Mouse (Mus musculus) lung, postnatal 14 days (tissue): ENCODE results near the gene Fam25c.
"Not testable (repeated sequence)": the region's sequence is repeated elsewhere in the genome, so short reads cannot be mapped to it uniquely, and the experiment has no call there.

ENCODE experiments used
- DNase-seq: peaks from one replicate; pipeline ENCODE4 v3.0.0; 2021

The Fam25c gene

DNA sequence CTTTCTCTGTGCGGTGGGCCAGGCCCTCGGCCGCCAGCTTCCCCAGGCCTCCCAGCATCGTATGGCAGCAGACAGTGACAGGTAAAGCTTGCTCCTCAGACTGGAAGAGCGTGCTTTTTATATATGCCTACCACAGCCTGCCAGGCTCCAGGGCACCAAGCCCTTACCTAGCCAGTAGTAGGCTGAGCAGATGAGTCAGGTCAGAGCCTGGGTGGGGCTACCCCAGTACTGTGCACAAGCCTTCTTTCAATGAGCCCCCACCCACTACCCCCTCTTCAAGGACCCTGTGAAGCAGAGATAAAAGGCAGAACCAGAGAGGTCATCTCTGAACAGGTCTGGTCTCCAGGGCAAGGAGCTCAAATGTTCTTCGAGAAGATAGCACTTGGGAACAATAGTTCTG lies at the start of gene Fam25c:
Gene Fam25c (minus strand): TSS at position 133 of the 400 bp plus-strand sequence.
- no peak for DNase-seq

DNA sequence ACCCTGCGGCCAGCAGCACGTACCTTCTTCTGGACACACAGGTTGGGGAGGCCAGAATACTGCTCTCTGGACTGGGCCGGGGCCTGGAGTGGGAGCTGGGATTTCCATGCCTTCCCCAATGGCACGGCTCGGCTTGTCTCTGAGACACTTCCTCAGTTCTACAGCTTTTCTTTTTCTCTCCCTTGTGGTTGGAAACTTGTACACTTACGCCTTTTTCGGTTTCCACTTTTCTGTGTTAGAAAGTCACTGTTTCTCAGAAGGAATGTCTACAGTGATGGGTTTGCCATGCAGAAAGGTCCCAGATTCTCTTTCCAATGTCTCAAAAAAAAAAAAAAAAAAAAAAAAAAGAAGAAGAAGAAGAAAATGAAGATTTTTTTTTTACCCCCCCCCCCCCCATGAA lies 48.2 kb upstream of the Fam25c start:
- DNase-seq, result no peak

DNA sequence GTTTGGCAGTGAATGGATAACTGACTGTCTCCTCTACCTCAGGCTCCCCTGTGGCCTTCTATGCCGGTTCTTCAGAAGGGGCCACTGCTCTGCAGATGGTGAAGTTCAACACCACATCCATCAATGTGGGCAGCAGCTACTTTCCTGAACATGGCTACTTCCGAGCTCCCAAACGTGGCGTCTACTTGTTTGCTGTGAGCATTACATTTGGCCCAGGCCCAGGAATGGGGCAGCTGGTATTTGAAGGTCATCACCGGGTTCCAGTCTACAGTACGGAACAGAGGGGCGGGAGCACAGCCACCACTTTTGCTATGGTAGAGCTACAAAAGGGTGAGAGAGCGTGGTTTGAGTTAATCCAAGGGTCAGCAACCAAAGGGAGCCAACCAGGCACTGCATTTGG lies 47.6 kb upstream of the Fam25c start:
- no peak for DNase-seq

DNA sequence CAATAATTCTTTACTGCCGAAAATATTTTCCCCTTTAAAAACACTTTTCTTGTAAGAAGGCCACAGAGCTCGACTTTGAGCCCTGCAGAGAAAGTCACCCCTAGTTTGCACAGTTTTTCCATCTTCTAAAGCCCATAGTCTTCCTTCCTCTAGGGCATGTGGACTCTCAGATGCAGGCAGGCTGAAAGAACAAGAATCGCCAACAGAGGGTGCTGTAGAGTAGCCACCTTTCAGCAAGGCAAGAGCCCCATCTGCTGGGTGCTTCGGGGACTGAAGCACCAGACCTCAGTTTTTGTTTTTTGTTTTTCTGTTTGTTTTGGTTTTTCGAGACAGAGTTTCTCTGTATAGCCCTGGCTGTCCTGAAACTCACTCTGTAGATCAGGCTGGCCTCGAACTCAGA lies 45.9 kb upstream of the Fam25c start:
- DNase-seq, result peak; percentile 89

DNA sequence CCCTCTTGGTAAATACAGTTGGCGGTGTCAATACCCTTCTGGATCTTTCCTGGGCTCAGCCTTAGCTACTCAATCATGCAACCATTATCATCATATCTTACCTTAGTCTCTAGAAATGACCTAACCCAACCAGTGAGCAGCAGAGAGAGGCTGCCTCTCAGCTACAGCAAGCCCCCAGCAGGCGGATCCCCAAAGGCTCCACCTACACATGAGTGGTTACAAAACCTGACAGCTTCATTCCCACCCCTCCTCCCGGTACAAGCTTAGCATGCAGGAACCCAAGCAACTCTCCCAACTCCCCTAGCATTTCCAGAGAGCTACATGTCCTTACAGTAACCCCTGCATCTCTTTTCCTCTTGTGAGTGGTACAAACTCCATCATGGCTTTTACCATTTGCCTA lies 44.8 kb upstream of the Fam25c start:
- no peak for DNase-seq

DNA sequence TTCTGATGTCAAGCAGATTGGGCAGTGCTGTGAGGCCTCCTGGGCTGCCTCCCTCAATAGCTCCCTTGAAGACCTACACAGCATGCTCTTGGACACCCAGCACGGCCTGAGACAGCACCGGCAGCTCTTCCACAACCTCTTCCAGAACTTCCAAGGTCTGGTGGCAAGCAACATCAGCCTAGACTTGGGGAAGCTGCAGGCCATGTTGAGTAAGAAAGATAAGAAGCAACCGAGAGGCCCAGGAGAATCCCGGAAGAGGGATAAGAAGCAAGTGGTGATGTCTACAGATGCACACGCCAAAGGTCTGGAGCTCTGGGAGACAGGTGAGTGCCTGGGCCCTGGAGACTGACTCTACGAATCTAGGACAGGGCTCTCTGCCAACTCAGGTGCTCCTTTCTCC lies 44.1 kb upstream of the Fam25c start:
- DNase-seq, result no peak

DNA sequence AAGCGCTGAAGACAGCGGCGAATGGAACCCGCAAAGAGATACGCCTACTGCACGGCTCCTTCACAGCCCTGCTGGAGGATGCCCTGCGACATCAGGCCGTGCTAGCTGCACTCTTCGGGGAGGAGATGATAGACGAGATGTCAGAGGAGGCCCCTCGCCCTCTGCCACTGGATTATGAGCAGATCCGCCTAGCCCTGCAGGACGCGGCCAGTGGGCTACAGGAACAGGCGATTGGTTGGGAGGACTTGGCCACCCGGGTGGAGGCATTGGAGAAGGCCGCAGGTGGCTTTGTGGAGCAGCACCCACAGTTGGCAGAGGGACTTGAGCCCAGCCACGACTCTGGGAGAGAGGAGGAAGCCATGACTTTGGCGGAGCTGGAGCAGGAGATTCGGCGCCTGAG lies 43.7 kb upstream of the Fam25c start:
- no peak for DNase-seq

DNA sequence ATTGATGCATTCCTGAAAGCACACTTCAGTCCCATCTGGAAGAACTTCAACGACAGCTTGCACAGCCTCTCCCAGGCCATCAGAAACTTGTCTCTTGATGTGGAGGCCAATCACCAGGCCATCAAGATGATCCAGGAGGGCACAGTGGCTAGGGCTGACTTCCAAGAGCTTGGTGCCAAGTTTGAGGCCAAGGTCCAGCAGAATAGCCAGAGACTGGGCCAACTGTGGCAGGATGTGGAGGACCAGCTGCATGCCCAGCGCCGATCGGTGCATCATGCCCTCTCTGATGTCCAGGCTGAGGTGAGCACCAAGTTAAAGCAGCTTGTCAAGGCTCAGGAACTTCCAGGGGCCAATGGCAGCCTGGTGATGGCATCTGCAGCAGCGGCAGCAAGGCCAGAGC lies 42.6 kb upstream of the Fam25c start:
- DNase-seq, result no peak

DNA sequence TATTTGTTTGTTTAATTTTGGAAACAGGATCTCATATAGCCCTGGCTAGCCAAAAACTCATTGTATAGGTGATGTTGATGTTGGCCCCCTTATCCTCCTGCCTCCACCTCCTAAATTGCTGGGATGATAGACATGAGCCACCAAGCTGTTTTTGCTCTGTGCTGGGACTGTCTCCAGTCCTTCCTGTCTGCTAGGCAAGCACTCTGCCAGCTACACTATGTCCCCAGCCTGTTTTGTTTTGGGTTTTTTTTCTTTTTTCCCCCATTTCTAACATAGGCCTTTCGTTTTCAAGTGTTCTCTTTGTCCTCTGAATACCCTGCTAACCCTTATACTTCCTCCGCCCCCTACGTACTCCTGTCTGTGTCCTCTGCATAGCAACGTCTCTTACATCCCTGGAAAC lies 38.1 kb upstream of the Fam25c start:
- DNase-seq, result no peak

DNA sequence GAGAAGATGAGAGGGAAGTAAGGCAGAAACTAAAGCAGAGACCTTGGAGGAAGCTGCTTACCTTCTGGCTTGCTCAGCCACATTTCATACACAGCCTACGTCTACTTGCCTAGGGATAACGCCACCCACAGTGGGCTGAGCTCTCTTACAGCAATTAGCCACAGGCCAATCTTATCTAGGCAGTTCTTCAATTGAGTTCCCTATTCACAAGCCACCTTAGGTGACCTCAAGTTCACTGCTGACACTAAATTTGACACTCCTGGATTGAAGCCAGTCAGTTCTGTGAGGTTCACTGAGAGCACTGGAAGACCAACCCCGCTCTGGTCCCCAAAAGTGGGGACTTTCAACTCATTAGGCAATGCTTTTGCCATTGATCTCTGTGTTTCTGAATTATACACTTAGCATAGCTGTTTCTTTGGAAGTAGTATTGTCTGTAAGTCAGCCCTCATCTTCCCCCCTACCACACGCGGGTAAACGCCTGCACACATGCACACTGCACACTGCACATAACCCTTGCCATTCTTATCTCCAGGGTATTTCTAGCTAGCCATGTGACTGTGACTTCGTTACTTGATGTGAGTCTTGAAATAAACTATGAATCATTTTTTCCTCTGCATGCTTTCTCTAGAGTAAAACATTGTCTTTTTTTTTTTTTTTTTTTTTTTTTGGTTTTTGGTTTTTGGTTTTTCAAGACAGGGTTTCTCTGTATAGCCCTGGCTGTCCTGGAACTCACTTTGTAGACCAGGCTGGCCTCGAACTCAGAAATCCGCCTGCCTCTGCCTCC lies 27.9 kb upstream of the Fam25c start:
- no peak for DNase-seq

DNA sequence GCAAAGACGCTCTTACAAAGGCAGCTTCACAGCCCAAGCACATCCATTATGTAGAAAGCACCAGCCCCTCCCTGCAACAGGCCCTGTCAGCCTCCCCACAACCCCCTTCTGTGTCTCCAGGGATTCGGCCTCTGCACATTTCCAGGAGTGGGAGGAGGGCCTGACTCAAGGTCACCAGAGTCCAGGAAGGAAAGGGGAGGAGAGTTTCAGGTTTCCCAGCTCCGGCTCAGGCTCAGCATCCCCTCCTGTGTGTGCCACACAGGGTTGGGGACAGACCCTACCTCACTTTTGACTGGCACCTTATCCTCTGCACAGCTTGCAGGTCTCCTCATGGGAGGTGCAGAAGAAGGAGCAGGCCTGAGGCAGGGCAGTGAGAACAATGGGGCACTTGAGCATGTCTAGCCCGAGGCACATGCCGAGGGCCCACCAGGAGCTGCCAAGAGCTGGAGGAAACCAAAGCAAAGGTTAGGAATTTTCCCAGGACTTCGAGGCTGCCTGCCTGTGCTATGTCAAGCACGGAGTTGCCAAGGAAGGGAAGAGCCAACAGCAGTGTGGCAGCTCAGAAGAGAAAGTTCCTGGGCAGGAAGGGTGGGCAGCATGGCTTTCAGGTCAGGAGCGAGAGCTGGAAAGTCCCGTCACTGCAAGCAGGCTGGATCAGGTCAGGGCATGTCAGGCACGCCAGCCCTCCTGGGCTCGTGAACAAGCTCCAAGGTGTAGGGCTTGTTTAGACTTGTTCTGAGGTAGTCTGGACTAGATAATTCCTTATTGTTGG lies 23.5 kb upstream of the Fam25c start:
- DNase-seq, result no peak

DNA sequence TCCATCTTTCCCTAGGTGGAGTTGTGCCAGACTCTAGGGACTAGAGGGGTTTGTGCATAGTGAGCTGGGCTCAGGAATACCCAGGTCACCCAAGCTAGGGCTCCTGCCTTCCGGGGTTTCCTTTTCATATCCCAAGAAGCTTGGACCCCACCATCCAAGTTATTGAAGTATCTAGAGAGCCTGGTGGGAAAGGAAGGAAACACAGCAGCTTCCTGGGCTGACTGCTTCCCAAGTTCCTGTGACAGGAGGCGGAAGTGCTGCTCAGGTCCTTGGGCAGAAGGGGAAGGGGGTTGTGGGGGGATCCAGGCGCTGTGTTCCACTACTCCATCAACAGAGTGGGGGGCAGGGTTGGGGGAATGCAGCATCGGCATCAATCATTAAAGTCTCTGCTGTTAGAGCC lies 21.9 kb upstream of the Fam25c start:
- no peak for DNase-seq

DNA sequence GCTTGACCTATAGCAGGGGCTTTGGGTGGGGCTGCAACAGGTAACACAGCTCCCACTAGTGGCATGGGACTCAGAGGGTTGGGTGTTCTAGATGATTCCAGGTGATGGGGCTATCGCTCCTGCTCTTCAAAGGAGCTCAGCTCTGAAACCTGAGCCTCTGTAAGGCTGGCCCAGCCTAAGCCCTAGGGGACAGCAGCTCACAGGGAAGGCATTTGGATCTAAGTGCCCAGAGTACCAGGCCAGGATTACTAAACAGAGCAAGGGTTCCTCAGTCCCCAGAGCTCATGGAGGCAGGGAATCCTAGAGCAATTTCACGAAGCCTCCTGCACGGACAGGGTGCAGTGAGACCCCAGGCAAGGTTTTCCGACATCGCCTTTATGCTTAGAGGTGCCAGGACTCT lies 20.7 kb upstream of the Fam25c start:
- no peak for DNase-seq

DNA sequence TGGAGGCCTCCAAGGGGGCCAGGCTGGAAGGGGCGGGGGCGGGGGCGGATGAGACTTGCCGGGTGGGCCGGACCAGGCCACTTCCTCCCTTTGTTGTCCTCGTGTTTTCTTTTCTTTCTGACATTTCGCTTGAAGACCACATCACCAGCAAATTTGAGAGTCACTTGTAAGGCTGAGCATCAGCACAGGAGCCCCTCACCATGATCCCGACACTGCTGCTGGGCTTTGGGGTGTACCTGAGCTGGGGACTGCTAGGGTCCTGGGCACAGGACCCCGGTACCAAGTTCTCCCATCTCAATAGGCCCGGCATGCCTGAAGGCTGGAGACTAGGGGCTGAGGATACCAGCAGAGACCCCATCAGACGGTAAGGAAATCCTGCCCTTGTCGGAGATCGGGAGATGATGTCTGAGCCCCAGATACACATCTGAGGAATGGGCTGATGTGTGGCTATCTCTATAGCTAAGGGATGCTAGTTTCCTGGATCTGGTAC lies 20.2 kb upstream of the Fam25c start, which contains the start of gene Mmrn2:
Gene Mmrn2 (plus strand): TSS at position 51 of the 490 bp plus-strand sequence.
- no peak for DNase-seq

DNA sequence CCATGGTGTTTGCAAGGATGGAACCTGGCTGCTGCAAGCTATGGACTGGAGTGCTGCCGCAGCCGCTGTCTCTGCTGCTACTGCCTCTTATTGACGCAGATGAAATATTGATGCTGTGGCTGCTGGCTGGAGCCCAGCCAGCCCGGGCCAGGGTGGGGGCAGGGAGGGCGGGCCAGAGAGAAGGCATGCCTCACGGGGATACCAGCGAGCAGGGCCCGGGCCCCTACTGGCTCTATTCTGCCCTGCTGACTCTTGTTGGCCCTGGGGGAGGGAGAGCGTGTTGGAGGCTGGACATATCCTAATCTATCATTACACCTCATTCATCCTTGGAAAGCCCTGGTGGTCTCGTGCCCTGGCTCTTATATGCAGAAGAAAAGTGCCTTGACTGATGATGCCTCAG lies 19.3 kb upstream of the Fam25c start, which contains the start of gene Sncg:
Gene Sncg (minus strand): TSS at position 213 of the 400 bp plus-strand sequence.
- DNase-seq, result no peak

DNA sequence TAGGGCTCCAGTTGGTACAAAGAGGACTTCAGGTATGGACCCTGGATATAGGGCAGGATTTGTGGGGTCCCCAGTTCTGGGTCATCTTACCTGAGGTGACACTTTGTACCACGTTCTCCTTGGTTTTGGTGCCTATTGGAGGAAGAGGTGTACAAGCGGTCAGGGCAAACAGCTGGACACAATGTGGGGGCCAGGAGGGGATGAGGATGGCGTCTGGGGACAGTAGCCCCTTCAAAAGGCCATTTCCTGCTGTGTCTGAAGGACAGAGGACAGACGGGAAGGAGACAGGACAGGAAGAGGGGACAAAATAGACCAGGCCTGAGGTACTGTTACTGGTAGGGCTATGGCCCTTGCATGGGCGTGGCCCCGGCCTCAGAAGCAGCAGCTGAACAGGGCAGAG lies 18.3 kb upstream of the Fam25c start:
- DNase-seq, result no peak

DNA sequence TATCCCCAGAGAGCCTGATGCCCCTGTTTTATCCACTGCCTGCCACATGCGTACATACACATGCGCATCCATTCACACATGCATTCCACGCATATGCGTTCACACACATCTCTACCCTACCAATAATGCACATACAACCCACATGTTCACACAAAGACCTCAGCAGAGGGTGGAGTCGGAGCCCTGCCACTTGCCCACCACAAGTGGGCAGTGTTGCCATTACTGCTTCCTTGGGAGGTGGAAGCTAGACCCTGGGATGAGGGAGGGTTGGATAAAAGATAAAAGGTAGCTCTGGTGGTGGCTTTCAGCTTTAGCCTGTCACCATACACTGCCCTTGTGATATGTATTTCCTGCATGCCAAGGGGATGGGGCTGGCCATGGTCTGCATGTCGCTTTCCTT lies 17.4 kb upstream of the Fam25c start:
- peak; percentile 74 for DNase-seq

DNA sequence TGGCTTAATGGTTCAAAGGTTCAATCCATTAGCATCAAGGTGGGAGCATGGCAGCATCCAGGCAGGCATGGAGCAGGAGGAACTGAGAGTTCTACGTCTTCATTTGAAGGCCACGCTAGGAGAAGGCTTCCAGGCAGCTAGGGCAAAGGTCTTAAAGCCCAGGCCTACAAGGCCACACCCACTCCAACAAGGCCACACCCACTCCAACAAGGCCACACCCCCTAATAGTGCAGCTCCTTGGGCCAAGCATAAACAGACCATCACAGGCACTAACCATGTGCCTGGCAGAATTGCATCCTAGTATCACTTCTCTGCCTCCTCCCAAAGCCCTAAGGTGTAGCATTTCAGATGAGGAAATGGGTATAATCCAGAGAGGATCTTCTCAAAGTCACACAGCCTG lies 16.5 kb upstream of the Fam25c start:
- DNase-seq, result no peak

DNA sequence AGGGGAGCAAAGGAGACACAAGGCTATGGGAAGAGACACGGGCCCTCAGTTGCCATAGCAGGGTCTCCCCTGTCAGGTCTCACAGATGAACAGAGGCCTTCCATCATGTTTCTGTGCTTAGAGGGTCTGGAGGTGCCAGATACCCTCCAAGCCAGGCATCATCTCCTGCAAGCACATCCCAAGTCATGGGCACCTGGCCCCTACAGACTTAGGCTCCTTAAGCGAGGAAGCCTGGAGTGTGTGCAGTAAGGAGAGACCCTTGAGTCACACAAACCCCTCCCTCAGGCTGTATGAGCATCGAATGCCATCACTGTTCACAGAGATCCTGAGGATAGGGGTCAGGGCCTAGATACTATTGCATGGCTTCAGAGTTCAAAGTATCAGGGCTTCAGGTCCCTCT lies 15.7 kb upstream of the Fam25c start:
- no peak for DNase-seq

DNA sequence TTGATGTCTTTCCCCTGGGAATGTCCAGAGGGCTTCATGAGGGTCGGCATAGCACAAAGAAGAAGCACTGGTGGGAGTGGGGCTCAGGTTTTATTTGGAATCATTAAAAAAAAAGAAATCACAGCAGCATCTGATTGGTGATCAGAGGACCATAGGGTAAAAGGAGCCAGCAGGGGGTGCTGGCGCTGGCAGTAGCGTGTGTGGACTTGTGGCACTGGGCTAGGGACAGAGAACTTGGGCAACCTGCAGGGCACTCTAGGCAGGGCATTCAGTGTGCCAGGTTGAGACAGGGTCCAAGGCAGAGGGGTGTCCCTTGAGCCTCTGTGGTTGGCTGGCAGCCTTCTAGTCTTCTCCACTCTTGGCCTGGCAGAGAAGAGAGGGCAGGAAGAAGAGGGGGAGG lies 15.0 kb upstream of the Fam25c start:
- DNase-seq, result no peak

DNA sequence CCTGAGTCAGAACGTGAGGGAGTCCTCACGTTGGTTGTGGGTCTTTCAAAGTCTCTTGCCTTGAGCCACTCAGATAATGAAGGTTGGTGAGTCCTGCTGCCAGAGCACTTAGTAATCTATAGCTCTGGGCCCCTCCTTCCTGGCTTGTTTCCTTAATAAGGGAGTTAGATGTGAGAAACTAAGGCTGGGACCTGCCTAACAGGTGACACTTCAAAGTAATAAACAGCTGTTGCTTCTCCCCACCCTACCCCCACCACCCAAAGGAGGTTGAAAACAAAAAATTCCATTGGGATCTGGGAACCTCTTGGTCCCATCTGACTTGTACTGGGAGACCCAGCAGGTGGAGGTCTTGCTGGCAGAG lies 9.9 kb upstream of the Fam25c start:
- no peak for DNase-seq

DNA sequence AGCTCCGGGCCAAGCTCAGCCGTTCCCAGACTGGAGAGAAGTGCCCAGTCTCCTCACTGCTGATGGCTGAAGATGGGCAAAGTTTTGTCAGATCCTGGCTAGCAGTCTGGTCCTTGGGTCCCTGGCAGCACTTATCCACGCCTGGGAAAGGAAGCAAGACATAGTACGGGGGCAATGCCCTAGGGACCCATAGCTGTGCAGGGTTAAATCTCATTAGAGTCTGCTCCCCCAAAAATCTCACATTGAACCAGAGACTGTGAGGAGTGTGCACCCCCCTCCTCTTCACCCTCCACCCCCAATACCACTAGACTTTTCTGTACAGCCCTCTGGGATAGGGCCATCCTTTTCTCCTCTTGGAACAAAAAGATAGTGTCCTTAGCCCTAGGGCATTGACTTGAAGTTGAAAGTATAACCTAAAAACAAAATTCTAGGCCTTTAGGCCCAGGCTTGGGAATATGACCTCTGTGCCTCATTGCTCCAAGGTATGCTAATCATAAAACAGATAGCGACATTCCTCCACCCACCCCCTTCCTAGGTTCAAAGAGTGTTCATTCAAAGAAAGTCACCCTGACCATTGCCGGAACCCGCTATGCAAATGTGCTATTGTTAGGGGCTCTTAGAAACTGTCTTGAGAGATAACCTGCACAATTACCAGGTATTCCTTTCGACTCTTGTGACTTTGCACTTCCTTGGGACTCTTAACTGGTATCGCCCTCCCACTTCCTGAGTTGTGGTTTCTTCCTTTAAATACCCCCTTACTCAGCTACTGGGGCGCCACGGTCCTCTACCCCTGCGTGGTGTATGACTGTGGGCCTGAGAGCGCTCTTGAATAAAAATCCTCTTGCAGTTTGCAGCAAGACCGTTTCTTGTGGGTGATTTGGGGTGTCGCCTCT lies 9.3 kb upstream of the Fam25c start:
- DNase-seq, result not testable (repeated sequence)
